Mouse (Mus musculus) CH12.LX (cell line): ENCODE results near the gene Slc25a11. TPM values are rescaled to one million over a fixed set of nuclear protein-coding genes. Genes with fewer than 3 reads are reported as not detected.
A peak's percentile ranks its signal among the peaks of the same experiment; 100 is the strongest.

Experiments used
- DNase-seq: peaks from one replicate; pipeline ENCODE4 v3.0.0-alpha.2; 2013; ENCODE audit errors: extremely low read depth
- H3K27ac ChIP-seq: 2 replicates; pipeline ENCODE4 v1.5.1; 2012; ENCODE audit warnings: low read depth, mild to moderate bottlenecking, control low read depth, moderate library complexity; ENCODE audit not compliant: insufficient read depth
- H3K27me3 ChIP-seq: replicated peaks from 2 replicates; pipeline ENCODE3; 2012; ENCODE audit warnings: inconsistent platforms
- H3K36me3 ChIP-seq, 2 experiments: replicated peaks in 1 of 2; 2 replicates each; pipeline versions ENCODE3 to v1.6.1; 2012; ENCODE audit warnings: inconsistent platforms in 1 of 2, low read length in 1 of 2, mild to moderate bottlenecking in 1 of 2, mixed read lengths in 1 of 2, moderate library complexity in 1 of 2; ENCODE audit not compliant: control insufficient read depth in 1 of 2, insufficient read depth in 1 of 2
- H3K4me1 ChIP-seq, 2 experiments: 2 replicates each; pipeline ENCODE4 v1.6.1; 2012; ENCODE audit warnings: inconsistent platforms in 1 of 2, moderate library complexity in 1 of 2; ENCODE audit not compliant: insufficient read depth in 2 of 2, control insufficient read depth in 1 of 2
- H3K4me2 ChIP-seq: 2 replicates; pipeline ENCODE4 v1.6.1; 2012; ENCODE audit warnings: low read depth, mild to moderate bottlenecking, control low read depth; ENCODE audit not compliant: poor library complexity, insufficient read depth, severe bottlenecking
- H3K4me3 ChIP-seq, 3 experiments: fragments of 150-350 bp in 1 of 3; sonication (generic) in 1 of 3; replicated peaks in 1 of 3; 2 replicates each; pipeline versions ENCODE3 to v1.5.1; 2011 to 2012; ENCODE audit warnings: low read depth in 2 of 3, low read length in 2 of 3, mild to moderate bottlenecking in 2 of 3, moderate library complexity in 2 of 3, control low read depth in 1 of 3, improper control_type of control experiment in 1 of 3, inconsistent platforms in 1 of 3, mixed read lengths in 1 of 3; ENCODE audit not compliant: poor library complexity in 1 of 3
- H3K79me2 ChIP-seq: replicated peaks from 2 replicates; pipeline ENCODE4 v1.6.1; 2012; ENCODE audit warnings: mild to moderate bottlenecking, moderate library complexity; ENCODE audit not compliant: control insufficient read depth, poor library complexity, insufficient read depth, severe bottlenecking; ENCODE audit errors: extremely low read depth
- H3K9ac ChIP-seq: 2 replicates; pipeline ENCODE4 v1.6.1; 2012; ENCODE audit warnings: low read depth, mild to moderate bottlenecking, control low read depth, moderate library complexity; ENCODE audit not compliant: insufficient read depth
- H3K9me3 ChIP-seq: replicated peaks from 2 replicates; pipeline ENCODE3; 2012; ENCODE audit warnings: low read length, inconsistent platforms, mixed read lengths
- BHLHE40 ChIP-seq: IDR thresholded peaks from 2 replicates; pipeline ENCODE4 v1.6.1; 2011; ENCODE audit warnings: mild to moderate bottlenecking, low read depth, low read length, improper control_type of control experiment
- CHD1 ChIP-seq: IDR thresholded peaks from 2 replicates; pipeline ENCODE4 v1.6.1; 2012; ENCODE audit warnings: low read depth, low read length, improper control_type of control experiment, inconsistent platforms
- CHD2 ChIP-seq: IDR thresholded peaks from 2 replicates; pipeline ENCODE4 v1.6.1; 2011; ENCODE audit warnings: low read length, improper control_type of control experiment
- CTCF ChIP-seq, 2 experiments: IDR thresholded peaks in 1 of 2; conservative IDR thresholded peaks in 1 of 2; 2 replicates each; pipeline ENCODE4 v1.5.1; 2011 to 2012; ENCODE audit warnings: low read depth in 2 of 2, low read length in 2 of 2, improper control_type of control experiment in 1 of 2, inconsistent platforms in 1 of 2, mild to moderate bottlenecking in 1 of 2, moderate library complexity in 1 of 2
- E2F4 ChIP-seq: IDR thresholded peaks from 2 replicates; pipeline ENCODE4 v1.6.1; 2011; ENCODE audit warnings: low read depth, low read length, improper control_type of control experiment; ENCODE audit not compliant: insufficient replicate concordance
- ELF1 ChIP-seq: IDR thresholded peaks from 2 replicates; pipeline ENCODE4 v1.6.1; 2014; ENCODE audit warnings: low read depth, mild to moderate bottlenecking, inconsistent platforms, low read length, improper control_type of control experiment
- EP300 ChIP-seq: IDR thresholded peaks from 2 replicates; pipeline ENCODE4 v1.6.1; 2011; ENCODE audit warnings: low read length, improper control_type of control experiment
- ETS1 ChIP-seq: conservative IDR thresholded peaks from 2 replicates; pipeline ENCODE4 v1.6.1; 2012; ENCODE audit warnings: low read depth, mild to moderate bottlenecking, inconsistent platforms, low read length, improper control_type of control experiment, moderate library complexity
- GABPA ChIP-seq: IDR thresholded peaks from 2 replicates; pipeline ENCODE4 v1.6.1; 2012; ENCODE audit warnings: low read depth, low read length, improper control_type of control experiment, inconsistent platforms; ENCODE audit not compliant: insufficient replicate concordance
- IRF4 ChIP-seq: IDR thresholded peaks from 2 replicates; pipeline ENCODE4 v1.6.1; 2014; ENCODE audit warnings: low read depth, mild to moderate bottlenecking, inconsistent platforms, low read length, improper control_type of control experiment
- JUN ChIP-seq: IDR thresholded peaks from 2 replicates; pipeline ENCODE4 v1.6.1; 2011; ENCODE audit warnings: low read depth, mild to moderate bottlenecking, low read length, improper control_type of control experiment, moderate library complexity; ENCODE audit not compliant: insufficient read depth
- JUND ChIP-seq: conservative IDR thresholded peaks from 2 replicates; pipeline ENCODE4 v1.6.1; 2011; ENCODE audit warnings: low read depth, low read length, improper control_type of control experiment
- KAT2A ChIP-seq: IDR thresholded peaks from 2 replicates; pipeline ENCODE4 v1.6.1; 2012; ENCODE audit warnings: low read length, improper control_type of control experiment, inconsistent platforms; ENCODE audit not compliant: insufficient replicate concordance
- MAFK ChIP-seq: IDR thresholded peaks from 2 replicates; pipeline ENCODE4 v1.6.1; 2011; ENCODE audit warnings: low read length, improper control_type of control experiment; ENCODE audit not compliant: insufficient replicate concordance
- MAX ChIP-seq: IDR thresholded peaks from 2 replicates; pipeline ENCODE4 v1.6.1; 2011; ENCODE audit warnings: low read length, improper control_type of control experiment
- MAZ ChIP-seq: IDR thresholded peaks from 2 replicates; pipeline ENCODE4 v1.6.1; 2012; ENCODE audit warnings: low read depth, mild to moderate bottlenecking, inconsistent platforms, low read length, improper control_type of control experiment, moderate library complexity
- MEF2A ChIP-seq: IDR thresholded peaks from 2 replicates; pipeline ENCODE4 v1.6.1; 2014; ENCODE audit warnings: low read depth, mild to moderate bottlenecking, inconsistent platforms, low read length, improper control_type of control experiment, borderline replicate concordance
- MXI1 ChIP-seq: IDR thresholded peaks from 2 replicates; pipeline ENCODE4 v1.6.1; 2011; ENCODE audit warnings: mild to moderate bottlenecking, low read depth, low read length, improper control_type of control experiment
- MYC ChIP-seq: IDR thresholded peaks from 2 replicates; pipeline ENCODE4 v1.6.1; 2011; ENCODE audit warnings: low read depth, mild to moderate bottlenecking, improper control_type of control experiment, low read length
- NELFE ChIP-seq: IDR thresholded peaks from 2 replicates; pipeline ENCODE4 v1.6.1; 2011; ENCODE audit warnings: low read depth, low read length, improper control_type of control experiment
- PAX5 ChIP-seq: IDR thresholded peaks from 2 replicates; pipeline ENCODE4 v1.6.1; 2012; ENCODE audit warnings: low read length, inconsistent platforms, mixed read lengths
- POLR2A ChIP-seq: IDR thresholded peaks from 2 replicates; pipeline ENCODE4 v1.6.1; 2011; ENCODE audit warnings: low read depth, mild to moderate bottlenecking, improper control_type of control experiment, low read length
- POLR2AphosphoS2 ChIP-seq: IDR thresholded peaks from 2 replicates; pipeline ENCODE4 v1.6.1; 2011; ENCODE audit warnings: low read depth, low read length, improper control_type of control experiment
- RAD21 ChIP-seq: IDR thresholded peaks from 2 replicates; pipeline ENCODE4 v1.6.1; 2011; ENCODE audit warnings: low read depth, mild to moderate bottlenecking, low read length, improper control_type of control experiment, moderate library complexity
- RCOR1 ChIP-seq: conservative IDR thresholded peaks from 2 replicates; pipeline ENCODE4 v1.6.1; 2012; ENCODE audit warnings: low read depth, mild to moderate bottlenecking, inconsistent platforms, low read length, improper control_type of control experiment
- SIN3A ChIP-seq: IDR thresholded peaks from 2 replicates; pipeline ENCODE4 v1.6.1; 2012; ENCODE audit warnings: low read length, improper control_type of control experiment, inconsistent platforms
- SMC3 ChIP-seq: IDR thresholded peaks from 2 replicates; pipeline ENCODE4 v1.6.1; 2011; ENCODE audit warnings: low read depth, low read length, improper control_type of control experiment
- TCF12 ChIP-seq: IDR thresholded peaks from 2 replicates; pipeline ENCODE4 v1.6.1; 2014; ENCODE audit warnings: low read depth, mild to moderate bottlenecking, inconsistent platforms, low read length, improper control_type of control experiment
- UBTF ChIP-seq: IDR thresholded peaks from 2 replicates; pipeline ENCODE4 v1.6.1; 2012; ENCODE audit warnings: low read depth, mild to moderate bottlenecking, inconsistent platforms, low read length, improper control_type of control experiment, moderate library complexity
- USF1 ChIP-seq: IDR thresholded peaks from 2 replicates; pipeline ENCODE4 v1.6.1; 2014; ENCODE audit warnings: low read depth, mild to moderate bottlenecking, inconsistent platforms, low read length, improper control_type of control experiment
- ZC3H11A ChIP-seq: IDR thresholded peaks from 2 replicates; pipeline ENCODE4 v1.6.1; 2012; ENCODE audit warnings: low read depth, mild to moderate bottlenecking, inconsistent platforms, low read length, improper control_type of control experiment
- ZKSCAN1 ChIP-seq: IDR thresholded peaks from 2 replicates; pipeline ENCODE4 v1.6.1; 2012; ENCODE audit warnings: low read depth, inconsistent platforms, low read length, improper control_type of control experiment, borderline replicate concordance
- ZNF384 ChIP-seq: IDR thresholded peaks from 2 replicates; pipeline ENCODE4 v1.6.1; 2012; ENCODE audit warnings: low read depth, low read length, improper control_type of control experiment, inconsistent platforms
- dilution Hi-C: fragments of 300-500 bp; cut with MboI; formaldehyde crosslinking; loops from 2 replicates; pipeline ENCODE4 v1.14.3; 2020; ENCODE audit warnings: low sequenced_read_pairs; ENCODE audit not compliant: extremely low pct_unique_long_range_greater_than_20kb, extremely low pct_ligation_motif_present
- in situ Hi-C: fragments of 300-500 bp; cut with MboI; formaldehyde crosslinking; loops from 3 replicates; pipeline ENCODE4 v1.14.3; 2019; ENCODE audit warnings: low sequenced_read_pairs, low pct_ligation_motif_present, low pct_unique_long_range_greater_than_20kb, mixed read lengths
- polyA plus RNA-seq: library from polyadenylated mRNA; unstranded; fragments of >175 nt; gene quantifications from 2 replicates; pipeline ENCODE4 v1.2.1, GENCODE M21; 2012; ENCODE audit warnings: low read depth; ENCODE audit not compliant: insufficient read length
- total RNA-seq, 2 experiments: library from RNA; depleted of rRNA; stranded (reverse); fragments of 300-350 nt in 1 of 2; fragments of >200 nt in 1 of 2; gene quantifications; 2 replicates each; pipeline ENCODE4 v1.2.3; 2012 to 2014

The Slc25a11 gene
- total and polyA plus RNA-seq, 3 experiments = 99.0 to 135 (median 132) TPM

GRCm38 (mm10) chr11:70605024-70605566 is 42.2 kb downstream of the Slc25a11 start (continued):
- TF ChIP-seq PAX5 = no peak
- TF ChIP-seq CHD2 = no peak
- no peak for TF ChIP-seq SIN3A
- no peak for TF ChIP-seq MXI1
- no peak for TF ChIP-seq ETS1
- no peak for TF ChIP-seq E2F4
- no peak; the same call in none of the 2 replicates for TF ChIP-seq RAD21
- no peak for TF ChIP-seq ELF1
- no peak for TF ChIP-seq USF1
- TF ChIP-seq RCOR1 = no peak
- peak; percentile 95 for TF ChIP-seq ZC3H11A
- TF ChIP-seq CHD1 = no peak
- no peak for TF ChIP-seq GABPA
- TF ChIP-seq, all 38 proteins: peak for 9

- dilution Hi-C loops = no loop called here
- in situ Hi-C loops = no loop called here
- H3K9me3 ChIP-seq = no peaks in the 10 kb centered on the region
- H3K36me3 ChIP-seq = peaks cover 34 to 64% of the 10 kb centered on the region in 2 experiments
- TF ChIP-seq MAZ (no peak), JUN (no peak), MXI1 (no peak; the same call in 1 of the 2 replicates), E2F4 (no peak), RAD21 (peak; percentile 25), CHD2 (peak; percentile 35; the same call in 1 of the 2 replicates), POLR2AphosphoS2 (no peak), PAX5 (no peak), TCF12 (no peak), POLR2A (no peak), MEF2A (0 out of 2 replicates have a peak, but pooled peaks have one; percentile 20), ELF1 (peak; percentile 65), ZNF384 (no peak), EP300 (peak; percentile 87), GABPA (no peak), MAFK (peak; percentile 33; the same call in 1 of the 2 replicates), MYC (peak; percentile 68), KAT2A (no peak), NELFE (no peak), JUND (peak; percentile 53; the same call in 1 of the 2 replicates), BHLHE40 (peak; percentile 95), CTCF (conservative IDR thresholded peaks at IDR 0.05 in 1 of 2, IDR thresholded peaks at IDR 0.05 in 1 of 2; ENCODE audit: low read depth in 2 of 2, low read length in 2 of 2) (peak in 1 of 2 experiments; percentile 41; a peak in 2 of 4 replicates), UBTF (no peak), CHD1 (no peak), MAX (no peak), SMC3 (peak; percentile 21; the same call in 1 of the 2 replicates), IRF4 (peak; percentile 90), ZKSCAN1 (no peak), ETS1 (peak; percentile 69)
- H3K4me3 ChIP-seq = no peak overlapping the region
- H3K9ac ChIP-seq = no peak overlapping the region
- DNase-seq = no peak
- H3K79me2 ChIP-seq = no peaks in the 10 kb centered on the region
- peaks cover 38 to 84% of the 10 kb centered on the region in 2 experiments for H3K4me1 ChIP-seq
- H3K4me2 ChIP-seq = no peak overlapping the region
- peak overlapping the region; percentile 33; the same call in 1 of the 2 replicates for H3K27ac ChIP-seq
- no peaks in the 10 kb centered on the region for H3K27me3 ChIP-seq
Observed at GRCm38 (mm10) chr11:70598451-70598953, 48.8 kb downstream of the Slc25a11 start.
